Mouse (Mus musculus): ENCODE measurements around the gene Cables2.
A peak's percentile ranks its signal among the peaks of the same experiment; 100 is the strongest.

Cables2 gene

DNA sequence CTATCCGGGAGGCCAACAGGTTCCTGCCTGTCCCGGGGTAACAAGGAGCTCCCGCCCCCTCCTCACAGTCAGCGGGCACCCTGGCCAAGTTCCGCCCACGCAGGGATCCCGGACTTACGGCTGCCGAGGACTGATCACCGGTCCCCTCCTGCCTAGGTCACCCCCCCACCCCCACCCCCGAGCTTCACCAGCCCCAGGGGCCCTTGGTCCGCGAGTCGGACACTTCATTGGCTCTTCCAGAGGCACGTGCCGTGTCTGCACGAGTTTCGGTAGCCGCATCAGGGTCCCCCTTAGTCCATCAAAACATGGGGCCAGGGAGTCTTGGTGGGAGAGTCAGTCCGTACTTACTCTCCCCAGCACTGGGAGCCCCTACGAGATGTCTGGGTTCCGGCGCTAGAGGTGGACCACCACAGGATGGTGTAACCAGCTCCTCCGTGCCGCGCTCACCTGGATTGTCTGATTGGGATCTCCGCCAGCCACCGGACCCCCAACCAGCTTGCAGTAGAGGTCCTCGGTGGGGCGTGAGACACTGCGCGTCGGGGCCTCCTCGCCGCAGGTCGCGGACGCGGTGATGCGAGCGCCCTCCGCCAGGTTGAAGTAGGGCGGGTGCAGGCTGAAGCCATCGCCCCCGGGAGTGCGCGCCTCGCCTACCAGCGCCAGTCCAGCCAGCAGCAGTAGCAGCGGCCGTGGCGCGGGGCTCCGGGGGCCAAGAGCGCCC is 48.1 kb downstream of the Cables2 start:
- no peak for DNase-seq

DNA sequence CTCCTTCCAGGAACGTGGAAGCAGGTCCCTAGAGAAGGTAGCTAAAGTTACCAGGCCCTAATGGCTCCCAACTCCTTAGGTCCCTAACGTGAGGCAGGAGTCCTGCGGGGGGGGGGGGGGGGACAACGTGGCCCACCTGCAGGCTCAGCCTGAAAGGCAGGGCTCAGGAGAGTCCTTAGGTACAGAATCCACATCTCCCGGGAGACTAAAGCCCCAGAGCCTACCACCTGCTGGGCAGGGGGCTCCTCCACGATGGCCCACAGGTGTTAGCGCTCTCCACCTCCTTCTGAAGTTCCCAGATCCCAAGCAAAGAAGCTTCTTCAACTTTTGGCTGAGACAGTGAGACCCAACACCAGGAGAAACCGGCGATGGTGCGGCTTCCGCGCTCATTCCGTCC is 48.7 kb downstream of the Cables2 start:
- DNase-seq, result no peak

DNA sequence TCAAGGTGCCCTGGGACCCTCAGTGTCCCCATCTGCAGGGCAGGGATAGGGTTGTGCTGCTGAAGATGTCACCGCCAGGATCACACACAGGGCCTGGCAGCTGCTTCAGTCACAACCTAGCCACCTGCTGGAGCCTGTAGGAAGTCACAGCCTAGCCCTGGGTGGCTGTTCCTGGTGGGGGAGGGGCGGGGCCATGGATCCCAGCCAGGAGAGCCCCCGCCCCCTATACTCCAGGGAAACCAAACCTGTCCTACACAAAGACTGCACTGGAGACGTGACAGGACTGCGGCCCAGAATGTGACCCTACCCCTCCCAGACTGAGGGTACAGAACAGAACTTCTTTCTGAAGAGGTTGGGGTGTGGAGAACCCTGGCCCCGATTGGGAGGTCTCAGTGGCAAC is 51.0 kb downstream of the Cables2 start:
- no peak for DNase-seq

DNA sequence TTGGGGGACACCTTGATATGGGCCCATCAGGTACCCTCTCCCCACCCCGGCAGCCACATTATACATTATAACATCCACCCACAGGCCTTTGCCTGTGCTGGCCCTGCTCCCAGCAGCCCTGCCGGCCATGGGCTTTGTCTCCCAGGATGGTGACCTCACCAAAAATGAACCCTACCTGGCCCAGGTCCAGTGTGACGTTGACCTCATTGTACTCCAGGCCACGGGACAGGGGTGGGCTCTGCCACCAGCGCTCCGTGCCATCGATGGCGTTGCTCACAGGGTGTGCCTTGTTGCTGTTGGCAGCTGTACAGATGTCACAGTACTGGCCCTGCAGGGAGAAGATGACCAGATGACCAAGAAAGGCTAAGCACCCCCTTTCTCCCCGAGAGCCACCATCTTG is 52.2 kb downstream of the Cables2 start:
- DNase-seq, result no peak

DNA sequence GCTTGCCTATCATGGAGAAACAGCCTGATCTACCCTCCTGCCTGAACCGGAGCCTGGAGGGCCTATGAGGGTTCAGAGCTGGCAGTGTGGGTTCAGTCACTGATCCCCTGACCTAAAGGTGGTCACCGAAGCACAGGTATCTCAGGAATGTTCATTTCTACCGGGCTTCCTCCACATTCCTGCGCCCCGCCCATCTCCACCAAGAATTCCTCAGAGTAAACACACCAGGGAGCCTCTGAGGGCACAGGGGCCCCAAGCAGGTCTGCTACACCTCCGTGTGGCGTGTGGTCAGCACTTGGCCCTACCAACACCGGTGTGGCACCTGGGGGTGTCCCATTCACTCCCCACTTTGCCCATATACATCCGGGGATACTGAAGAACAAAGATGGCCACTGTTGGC is 53.1 kb downstream of the Cables2 start:
- no peak for DNase-seq

DNA sequence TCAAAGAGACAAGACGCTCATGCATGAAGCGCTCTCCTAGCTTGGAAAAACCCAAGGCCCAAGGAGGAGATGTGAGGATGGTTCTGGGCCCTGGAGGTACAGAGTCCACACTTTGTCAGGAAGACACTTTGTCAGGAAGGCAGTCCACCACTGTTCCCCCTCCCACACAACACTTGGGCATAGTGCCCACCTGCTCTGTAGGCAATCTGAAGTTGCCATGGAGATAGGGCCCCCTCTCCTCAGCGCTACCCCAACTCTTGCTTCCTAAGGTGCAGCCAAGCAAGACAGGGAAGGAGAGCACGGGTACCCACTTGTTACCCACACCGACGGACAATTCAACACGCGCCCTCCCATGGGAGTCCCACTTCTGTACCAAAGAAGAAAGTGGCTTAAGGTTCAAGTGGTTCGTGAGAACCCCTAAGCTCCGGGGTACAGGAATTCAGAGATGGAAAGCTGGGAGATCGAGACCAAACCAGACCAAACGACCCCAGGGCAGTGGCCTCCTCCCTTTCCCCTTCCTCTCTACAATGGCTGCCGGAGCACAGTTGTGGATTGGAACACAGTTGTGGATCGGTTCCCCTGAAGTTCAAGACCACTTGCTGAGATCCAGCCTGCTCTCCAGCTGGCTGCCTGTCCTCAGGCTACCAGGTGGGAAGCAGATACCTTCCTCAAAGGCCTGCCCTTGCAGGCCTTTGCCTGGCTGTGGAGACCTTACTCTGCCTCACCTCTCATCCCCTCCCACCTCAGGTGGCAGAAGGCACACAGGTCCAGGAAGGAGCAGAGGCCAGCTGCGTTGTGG is 54.0 kb downstream of the Cables2 start:
- DNase-seq, result no peak

- DNase-seq, result no peak
These were observed 54.6 kb downstream of the Cables2 start for GRCm38 (mm10) chr2:180218677-180219076.

GRCm38 (mm10) chr2:180218241-180218640 is 55.1 kb downstream of the Cables2 start:
- DNase-seq, result no peak

- DNase-seq, result peak; percentile 33
These were observed 55.7 kb downstream of the Cables2 start for GRCm38 (mm10) chr2:180217587-180217986.

DNA sequence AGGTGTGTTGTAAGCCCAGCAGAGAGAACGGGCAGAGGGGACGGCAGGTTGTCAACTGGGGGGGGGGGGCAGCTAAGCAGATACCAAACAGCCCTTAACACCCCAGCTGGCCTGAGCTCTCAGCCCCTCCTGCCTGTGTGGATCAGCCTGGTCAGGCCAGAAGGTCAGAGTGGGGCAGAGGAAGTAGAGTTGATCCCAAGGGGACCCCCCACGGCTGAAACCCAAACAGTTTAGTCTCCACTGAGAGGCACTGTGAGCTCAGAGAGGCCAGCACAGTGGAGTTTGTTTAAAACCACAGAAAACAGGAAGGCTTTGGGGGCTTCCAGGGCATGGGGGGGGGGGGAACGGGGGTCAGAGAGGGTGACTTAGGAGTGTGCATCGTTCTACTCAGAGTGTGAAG is 56.4 kb downstream of the Cables2 start:
- DNase-seq, result no peak

DNA sequence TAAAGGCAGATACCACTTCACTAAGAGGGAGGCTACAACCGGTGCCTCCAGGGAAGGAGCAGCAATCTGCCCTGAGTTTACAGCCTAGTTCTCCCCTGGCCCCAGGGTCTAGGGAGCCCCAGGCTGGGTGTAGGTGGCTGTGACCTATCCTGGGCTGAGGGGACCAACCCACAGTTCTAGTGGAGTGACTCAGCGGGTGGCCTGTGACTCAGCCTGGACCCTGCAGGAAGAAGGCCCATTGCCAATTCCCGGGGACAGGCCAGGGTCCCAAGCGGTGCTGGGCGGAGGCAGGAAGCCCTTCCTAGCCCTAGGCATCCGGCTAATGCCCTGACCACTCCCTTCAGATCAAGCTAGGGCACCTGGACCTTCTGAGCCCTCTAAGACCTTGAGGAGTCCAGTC is 57.3 kb downstream of the Cables2 start:
- DNase-seq, result no peak

DNA sequence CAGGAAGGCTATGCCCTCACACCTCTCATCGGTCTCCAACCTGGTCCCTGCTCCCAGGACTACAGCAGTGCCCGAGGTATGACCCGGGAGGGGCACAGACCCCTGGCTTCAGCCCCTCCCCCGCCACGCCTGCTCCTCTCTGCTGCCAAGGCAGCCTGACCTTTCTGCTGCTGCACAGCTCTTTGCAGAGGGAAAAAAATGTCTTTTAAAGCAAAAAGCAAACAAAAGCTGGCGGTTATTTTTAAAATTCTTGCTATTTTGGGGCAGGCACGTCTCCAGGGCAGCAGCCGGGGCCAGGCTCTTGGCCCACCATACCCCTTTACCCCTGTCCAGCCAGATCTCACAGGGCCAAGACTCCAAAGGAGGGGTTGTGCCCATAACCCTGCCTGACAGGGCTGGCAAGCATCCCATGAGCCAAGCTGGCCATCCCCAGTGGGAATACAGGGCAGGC is 58.3 kb downstream of the Cables2 start:
- DNase-seq, result no peak

- no peak for DNase-seq
These were observed 58.8 kb downstream of the Cables2 start for GRCm38 (mm10) chr2:180214352-180214978.

DNA sequence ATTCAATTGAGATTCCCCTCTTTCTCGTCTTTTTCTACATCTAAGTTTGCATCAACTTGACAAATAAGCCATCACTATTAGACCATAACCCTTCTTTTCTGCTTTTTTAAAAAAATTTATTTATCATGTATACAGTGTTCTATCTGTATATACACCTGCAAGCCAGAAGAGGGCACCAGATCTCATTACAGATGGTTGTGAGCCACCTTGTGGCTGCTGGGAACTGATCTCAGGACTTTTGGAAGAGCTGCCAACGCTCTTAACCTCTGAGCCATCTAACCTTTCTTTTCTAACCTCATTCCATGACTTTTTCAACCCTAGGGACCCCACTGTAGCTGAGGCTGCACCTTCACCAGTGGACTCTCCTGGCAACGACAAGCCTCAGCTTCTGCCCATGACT is 61.0 kb downstream of the Cables2 start:
- DNase-seq, result no peak

- DNase-seq, result no peak
These were observed 64.3 kb downstream of the Cables2 start for GRCm38 (mm10) chr2:180208976-180209375.
